Mouse (Mus musculus) telencephalon, adult 2 months (tissue): ENCODE results near the gene Lexm.

Experiments
- DNase-seq: peaks from one replicate; pipeline ENCODE4 v3.0.0-alpha.2; 2011; ENCODE audit warnings: low read depth, low spot score

The Lexm gene

GRCm38 (mm10) chr4:106545817-106546373 is 71.1 kb downstream of the Lexm start:
- DNase-seq, result no peak

DNA sequence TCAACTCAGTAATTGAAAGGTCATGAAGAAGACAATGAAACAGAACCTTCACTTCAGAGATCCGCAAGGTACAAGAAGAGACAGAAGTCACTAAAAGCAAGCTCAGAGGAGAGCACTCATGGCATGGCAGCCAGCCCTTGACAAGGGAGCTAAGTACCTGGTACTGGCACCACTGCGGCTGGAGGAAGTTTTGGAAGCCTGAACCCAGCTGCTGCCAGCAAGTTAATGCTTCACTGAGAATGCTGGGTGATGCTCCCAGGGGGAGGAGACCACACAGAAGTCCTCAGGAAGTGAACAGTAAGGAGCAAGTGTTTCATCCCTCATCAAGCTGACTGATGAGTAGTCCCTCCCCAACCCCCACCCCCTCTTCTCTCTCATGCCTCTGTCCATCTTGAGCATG is 74.8 kb downstream of the Lexm start:
- DNase-seq, result no peak

DNA sequence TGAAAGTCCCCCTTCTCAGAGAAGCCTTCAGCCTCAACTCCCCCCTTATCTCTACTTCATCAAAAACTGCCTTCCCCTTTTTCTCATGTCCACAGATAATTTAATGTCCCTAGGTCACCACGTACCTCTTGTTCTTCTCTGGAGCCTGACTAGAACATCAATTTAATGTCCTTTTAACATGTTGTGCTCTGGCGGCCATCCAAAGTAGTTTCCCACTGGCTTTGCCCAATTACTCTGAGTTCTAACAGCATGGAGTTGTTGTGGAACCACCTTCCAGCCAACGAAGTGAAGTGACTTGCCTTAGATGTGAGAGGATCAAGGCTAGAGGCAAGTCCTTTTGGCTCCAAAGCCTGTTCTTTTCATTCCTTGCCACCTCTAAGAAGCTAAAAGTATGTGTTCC is 75.5 kb downstream of the Lexm start:
- DNase-seq, result no peak
